Comparison of ENCODE assay signal across 23 mouse cellular contexts in genomic region chr15:98959531-98959930, GRCm38 (mm10). TPM values are rescaled to one million over a fixed set of nuclear protein-coding genes. Genes with fewer than 3 reads are reported as not detected.
"Had no signal": no experiment of that assay in that cellular context is flagged by ENCODE, and none has a peak within 500 bp of the region (broad histone marks: within the 10 kb centered on the region; RNA-seq: fewer than 3 reads in every experiment).

No protein-coding gene starts in this region.

- H3K9me3 ChIP-seq: limb, embryonic 10.5 days; midbrain, embryonic 15.5 days had no signal

- H3K4me3 ChIP-seq: layer of hippocampus, adult 2 months; limb, embryonic 10.5 days; limb, embryonic 13.5 days; midbrain, embryonic 15.5 days; neural tube, embryonic 13.5 days had no signal

- ATAC-seq: intestine, embryonic 16.5 days; midbrain, embryonic 15.5 days had no signal

- H3K36me3 ChIP-seq: limb, embryonic 10.5 days; limb, embryonic 13.5 days; midbrain, embryonic 15.5 days; neural tube, embryonic 13.5 days had no signal

- H3K4me2 ChIP-seq: limb, embryonic 13.5 days; midbrain, embryonic 11.5 days; midbrain, embryonic 15.5 days; neural tube, embryonic 13.5 days had no signal

- DNase-seq: kidney, adult 18-20 months; kidney, adult 9 months; kidney, postnatal 14 days; layer of hippocampus, adult 9-11 months; lung, adult 2 months; lung, postnatal 14 days; lung, postnatal 4 days; thymus, adult 18-20 months; thymus, postnatal 36 days had no signal

- H3K27ac ChIP-seq: layer of hippocampus, adult 2 months; limb, embryonic 10.5 days; limb, embryonic 13.5 days; midbrain, embryonic 15.5 days; neural tube, embryonic 13.5 days had no signal

- H3K9ac ChIP-seq: limb, embryonic 13.5 days; midbrain, embryonic 15.5 days; neural tube, embryonic 13.5 days had no signal

- H3K27me3 ChIP-seq: limb, embryonic 13.5 days; midbrain, embryonic 15.5 days; neural tube, embryonic 13.5 days had no signal

RNA-seq across cellular contexts. Expression of gene Gm49450, which starts 6.2 kb away (rescaled TPM):
- total RNA-seq: layer of hippocampus, adult 2 months; layer of hippocampus, postnatal 25 days; left cerebral cortex, adult 18-20 months; left cerebral cortex, postnatal 25 days; liver, adult 2 months had no signal
- polyA plus RNA-seq: intestine, embryonic 16.5 days; kidney, embryonic 16.5 days; limb, embryonic 10.5 days; limb, embryonic 13.5 days; lung, embryonic 16.5 days; midbrain, embryonic 11.5 days; midbrain, embryonic 15.5 days; neural tube, embryonic 13.5 days; stomach, embryonic 16.5 days had no signal
